Mouse (Mus musculus): ENCODE data around the gene Ipo13. TPM values are rescaled to one million over a fixed set of nuclear protein-coding genes. Genes with fewer than 3 reads are reported as not detected.

Ipo13 gene
- polyA plus RNA-seq, 1 experiment, result 7.4 TPM

DNA sequence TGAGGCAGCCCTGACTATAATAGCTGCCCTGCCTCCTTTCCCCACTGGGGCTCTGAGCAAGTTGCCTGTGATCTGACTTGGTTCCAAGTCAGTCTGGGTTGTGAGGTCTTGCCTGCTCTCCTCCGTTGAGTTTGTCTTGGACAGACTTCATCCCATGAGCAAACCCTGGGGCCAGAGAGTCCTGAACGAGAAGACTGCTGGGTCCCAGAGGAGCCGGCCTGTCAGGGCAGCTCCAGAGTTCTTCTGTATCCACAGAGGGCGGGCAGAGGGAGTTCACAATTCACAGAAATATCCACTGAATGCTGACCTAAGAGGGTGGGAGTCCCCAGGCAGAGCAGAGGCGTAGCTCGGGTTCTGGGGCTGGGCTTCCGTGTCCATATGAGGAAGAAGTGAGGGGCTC, 63.9 kb downstream of the Ipo13 start:
- Histone ChIP-seq H3K27me3 (replicated peaks) (peaks cover 77% of the 10 kb centered on the region), H3K36me3 (replicated peaks; ENCODE audit: low read length) (peaks cover 3% of the 10 kb centered on the region), H3K4me1 (peaks cover 9% of the 10 kb centered on the region; the same call in 1 of the 2 replicates), H3K9me3 (no peaks in the 10 kb centered on the region), H3K4me3 (replicated peaks) (no peak overlapping the region)
- TF ChIP-seq FLI1 (IDR thresholded peaks at IDR 0.05; ENCODE audit: low read length) (no peak), GATA1 (IDR thresholded peaks at IDR 0.05; ENCODE audit: borderline replicate concordance, low read length) (no peak)

DNA sequence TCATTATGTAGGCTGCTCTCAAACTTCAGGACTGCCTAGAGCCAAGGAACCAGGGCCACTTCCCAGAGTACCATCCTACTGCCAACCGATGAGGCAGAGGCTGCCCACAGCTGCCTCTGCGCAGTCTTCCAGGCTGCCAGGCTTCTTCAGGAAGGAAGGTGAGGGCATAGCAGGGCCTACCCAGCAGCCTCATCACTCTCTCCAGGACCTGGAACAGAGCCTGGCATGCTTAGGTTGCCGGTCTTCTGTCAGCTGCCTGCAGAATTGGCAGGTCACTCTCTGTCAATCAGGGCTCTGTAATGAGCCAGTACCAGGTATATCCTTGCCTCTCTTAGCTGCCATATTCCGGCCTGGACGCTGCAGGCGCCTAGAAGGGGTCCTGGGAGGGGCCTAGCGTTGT, 64.6 kb downstream of the Ipo13 start:
- Histone ChIP-seq H3K36me3 (replicated peaks; ENCODE audit: low read length) (peaks cover 4% of the 10 kb centered on the region), H3K27me3 (replicated peaks) (peaks cover 75% of the 10 kb centered on the region), H3K9me3 (no peaks in the 10 kb centered on the region), H3K4me3 (replicated peaks) (no peak overlapping the region), H3K4me1 (peaks cover 3% of the 10 kb centered on the region; the same call in 1 of the 2 replicates)
- no peak for TF ChIP-seq FLI1 (IDR thresholded peaks at IDR 0.05; ENCODE audit: low read length)
- no peak for TF ChIP-seq GATA1 (IDR thresholded peaks at IDR 0.05; ENCODE audit: borderline replicate concordance, low read length)

DNA sequence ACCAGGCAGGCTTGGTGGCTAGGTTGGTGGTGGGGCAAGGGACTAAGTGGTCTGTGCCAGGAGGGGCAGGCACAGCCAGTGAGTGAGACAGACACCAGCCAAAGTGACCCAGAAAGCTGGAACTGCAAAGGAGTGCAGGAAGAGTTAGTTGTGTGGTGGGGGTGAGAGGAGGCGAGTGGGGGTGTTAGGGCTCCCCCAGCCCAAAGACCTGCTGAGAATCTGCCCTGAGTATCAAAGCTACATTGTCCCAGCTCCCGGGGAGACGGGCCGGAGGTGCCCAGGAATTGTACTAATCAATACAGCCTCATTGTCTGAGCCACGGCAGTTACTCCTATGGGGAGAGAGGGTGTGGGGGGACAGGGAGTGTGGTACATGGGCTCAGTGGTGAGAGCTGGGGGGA, 65.3 kb downstream of the Ipo13 start:
- no peak overlapping the region for H3K4me3 ChIP-seq (replicated peaks)
- H3K36me3 ChIP-seq (replicated peaks; ENCODE audit: low read length), result peaks cover 4% of the 10 kb centered on the region
- TF ChIP-seq FLI1 (IDR thresholded peaks at IDR 0.05; ENCODE audit: low read length), result no peak
- TF ChIP-seq GATA1 (IDR thresholded peaks at IDR 0.05; ENCODE audit: borderline replicate concordance, low read length), result no peak
- peaks cover 75% of the 10 kb centered on the region for H3K27me3 ChIP-seq (replicated peaks)
- H3K9me3 ChIP-seq, result no peaks in the 10 kb centered on the region
- H3K4me1 ChIP-seq, result no peaks in the 10 kb centered on the region

DNA sequence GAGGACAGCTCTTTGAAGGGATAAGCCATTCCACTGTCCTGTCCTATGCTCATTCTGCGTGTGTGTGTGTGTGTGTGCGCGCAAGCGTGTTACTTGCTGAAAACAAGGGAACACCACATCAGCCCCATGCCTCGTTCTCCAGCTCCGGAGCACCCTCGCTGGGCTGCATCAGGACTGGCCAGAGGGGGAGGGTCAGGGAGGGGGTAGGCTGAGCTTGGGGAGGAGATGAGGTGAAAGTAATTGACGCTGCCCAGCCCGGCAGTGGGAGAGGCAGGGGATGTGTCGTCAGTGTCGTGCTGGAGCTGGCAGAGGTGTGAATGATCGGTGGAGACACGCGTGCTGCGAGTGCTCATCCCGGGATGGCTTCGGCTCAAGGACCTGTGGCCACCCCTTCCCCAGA, 65.7 kb downstream of the Ipo13 start:
- Histone ChIP-seq H3K4me3 (replicated peaks) (no peak overlapping the region), H3K36me3 (replicated peaks; ENCODE audit: low read length) (peaks cover 4% of the 10 kb centered on the region), H3K4me1 (no peaks in the 10 kb centered on the region), H3K9me3 (no peaks in the 10 kb centered on the region), H3K27me3 (replicated peaks) (peaks cover 75% of the 10 kb centered on the region)
- no peak for TF ChIP-seq GATA1 (IDR thresholded peaks at IDR 0.05; ENCODE audit: borderline replicate concordance, low read length)

DNA sequence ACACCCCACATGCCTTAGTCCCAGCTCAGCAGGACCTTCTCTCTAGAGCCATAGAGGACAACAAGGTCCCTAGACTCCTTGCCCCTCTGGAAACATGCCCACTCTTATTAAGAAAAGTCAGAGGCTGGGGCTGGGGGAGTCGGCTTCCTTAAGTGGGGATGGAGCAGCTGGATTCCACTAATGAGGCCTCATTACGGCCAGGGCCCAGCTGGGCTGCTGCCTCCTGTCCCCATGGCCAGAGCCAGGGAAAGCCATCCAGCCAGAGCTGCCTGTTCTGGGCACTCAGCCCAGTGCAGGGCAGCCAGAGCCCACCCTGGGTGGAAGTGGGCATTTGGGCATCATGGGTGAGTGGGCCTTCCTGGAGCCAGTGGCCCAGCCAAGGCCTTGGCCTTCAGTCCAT, 67.8 kb downstream of the Ipo13 start:
- peaks cover 71% of the 10 kb centered on the region for H3K27me3 ChIP-seq (replicated peaks)
- peaks cover 4% of the 10 kb centered on the region for H3K36me3 ChIP-seq (replicated peaks; ENCODE audit: low read length)
- H3K9me3 ChIP-seq, result no peaks in the 10 kb centered on the region
- no peak overlapping the region for H3K4me3 ChIP-seq (replicated peaks)
- TF ChIP-seq FLI1 (IDR thresholded peaks at IDR 0.05; ENCODE audit: low read length) (no peak), GATA1 (IDR thresholded peaks at IDR 0.05; ENCODE audit: borderline replicate concordance, low read length) (no peak)
- no peaks in the 10 kb centered on the region for H3K4me1 ChIP-seq

DNA sequence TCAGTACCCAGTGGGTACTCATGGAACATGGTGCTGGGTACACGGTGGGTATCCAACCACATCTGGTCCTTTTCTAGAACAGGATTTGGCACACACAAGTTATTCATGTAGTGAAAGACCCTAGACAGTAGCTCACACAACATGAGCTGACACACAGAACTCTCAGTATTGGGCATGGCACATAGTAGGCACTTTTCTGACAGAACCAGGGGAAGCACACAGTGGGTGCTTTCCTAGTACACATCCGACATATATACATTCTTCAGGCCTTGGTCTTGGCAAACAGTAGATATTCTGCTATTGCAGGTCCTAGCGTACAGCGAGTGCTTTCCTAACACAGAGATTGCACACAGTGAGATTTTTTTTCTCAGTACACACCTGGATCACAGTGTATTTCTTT, 68.5 kb downstream of the Ipo13 start:
- H3K4me1 ChIP-seq, result no peaks in the 10 kb centered on the region
- no peak overlapping the region for H3K4me3 ChIP-seq (replicated peaks)
- no peak for TF ChIP-seq FLI1 (IDR thresholded peaks at IDR 0.05; ENCODE audit: low read length)
- TF ChIP-seq GATA1 (IDR thresholded peaks at IDR 0.05; ENCODE audit: borderline replicate concordance, low read length), result no peak
- H3K9me3 ChIP-seq, result no peaks in the 10 kb centered on the region
- H3K36me3 ChIP-seq (replicated peaks; ENCODE audit: low read length), result peaks cover 4% of the 10 kb centered on the region
- peaks cover 76% of the 10 kb centered on the region for H3K27me3 ChIP-seq (replicated peaks)

DNA sequence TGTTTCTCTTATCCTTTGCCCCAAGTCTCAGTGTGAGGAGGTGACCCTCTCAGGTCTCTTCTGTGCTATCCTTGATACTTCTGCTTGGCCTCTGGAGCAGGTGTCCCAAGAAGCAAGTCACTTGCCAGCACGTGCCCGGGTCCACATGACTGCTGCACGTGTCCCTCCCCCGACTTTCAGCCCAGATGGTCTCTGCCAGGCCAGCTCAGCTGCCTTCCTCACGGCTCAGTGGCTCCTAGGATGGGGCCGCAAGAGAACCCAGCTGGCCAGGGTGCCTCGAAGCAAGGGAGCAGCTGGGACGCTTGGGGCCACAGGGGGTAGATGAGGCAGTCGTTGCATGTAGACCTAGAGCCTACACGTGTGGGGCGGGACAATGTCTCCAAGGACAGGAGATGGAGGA, 69.5 kb downstream of the Ipo13 start:
- no peak overlapping the region for H3K4me3 ChIP-seq (replicated peaks)
- no peak for TF ChIP-seq GATA1 (IDR thresholded peaks at IDR 0.05; ENCODE audit: borderline replicate concordance, low read length)
- TF ChIP-seq FLI1 (IDR thresholded peaks at IDR 0.05; ENCODE audit: low read length), result no peak
- H3K27me3 ChIP-seq (replicated peaks), result peaks cover 79% of the 10 kb centered on the region
- peaks cover 4% of the 10 kb centered on the region for H3K36me3 ChIP-seq (replicated peaks; ENCODE audit: low read length)
- H3K9me3 ChIP-seq, result no peaks in the 10 kb centered on the region
- no peaks in the 10 kb centered on the region for H3K4me1 ChIP-seq

Other genes with a start within 250 kb of the Ipo13 start
- 7.7 and 22.5 TPM in 2 replicates for gene Dmap1, start 232.7 kb downstream of the Ipo13 start, polyA plus RNA-seq (2012; ENCODE audit: insufficient read depth, low replicate concordance)
- not detected in 2 replicates for gene Gm12845, start 190.6 kb downstream of the Ipo13 start, polyA plus RNA-seq (2012; ENCODE audit: insufficient read depth, low replicate concordance)
- gene Klf17, start 149.4 kb downstream of the Ipo13 start, polyA plus RNA-seq (2012; ENCODE audit: insufficient read depth, low replicate concordance), result not detected in 2 replicates
- gene Slc6a9, start 80.5 kb downstream of the Ipo13 start, polyA plus RNA-seq (2012; ENCODE audit: insufficient read depth, low replicate concordance), result 8.5 and 9.7 TPM in 2 replicates
- not detected in 2 replicates for gene Ccdc24, start 42.4 kb downstream of the Ipo13 start, polyA plus RNA-seq (2012; ENCODE audit: insufficient read depth, low replicate concordance)
- 1.5 TPM in 1 of 2 replicates, not detected in the other for gene B4galt2, start 31.5 kb downstream of the Ipo13 start, polyA plus RNA-seq (2012; ENCODE audit: insufficient read depth, low replicate concordance)
- 395 and 493 TPM in 2 replicates for gene Atp6v0b, start 27.7 kb downstream of the Ipo13 start, polyA plus RNA-seq (2012; ENCODE audit: insufficient read depth, low replicate concordance)
- 3.1 and 9.9 TPM in 2 replicates for gene Dph2, start 23.0 kb downstream of the Ipo13 start, polyA plus RNA-seq (2012; ENCODE audit: insufficient read depth, low replicate concordance)
- gene Artn, start 14.8 kb upstream of the Ipo13 start, polyA plus RNA-seq (2012; ENCODE audit: insufficient read depth, low replicate concordance), result 0.74 TPM in 1 of 2 replicates, not detected in the other
- 6.7 and 17.4 TPM in 2 replicates for gene St3gal3, start 219.9 kb upstream of the Ipo13 start, polyA plus RNA-seq (2012; ENCODE audit: insufficient read depth, low replicate concordance)